Mouse (Mus musculus) embryo, embryonic 9.5 days (tissue): ENCODE measurements around the gene Farp1.

ENCODE experiments used
- DNase-seq: peaks from one replicate; pipeline ENCODE4 v3.0.0-alpha.2; 2017; ENCODE audit errors: extremely low spot score

Farp1 gene

GRCm38 (mm10) chr14:121219226-121220039 is 184.4 kb downstream of the Farp1 start:
- DNase-seq: no peak

DNA sequence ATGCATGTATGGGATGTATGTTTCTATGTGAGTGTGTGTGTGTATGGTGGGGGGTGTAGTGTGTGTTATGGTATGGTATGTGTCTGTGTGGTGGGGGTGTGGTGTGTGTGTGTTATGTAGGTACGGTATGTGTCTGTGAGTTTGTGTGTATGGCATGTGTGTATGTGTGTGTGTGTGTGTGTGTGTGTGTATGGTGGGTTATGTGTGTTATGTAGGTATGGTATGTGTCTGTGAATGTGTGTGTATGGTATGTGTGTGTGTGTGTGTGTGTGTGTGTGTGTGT is 185.0 kb downstream of the Farp1 start:
- DNase-seq: no peak

- no peak for DNase-seq
Measured at GRCm38 (mm10) chr14:121220723-121221122, 185.7 kb downstream of the Farp1 start.

DNA sequence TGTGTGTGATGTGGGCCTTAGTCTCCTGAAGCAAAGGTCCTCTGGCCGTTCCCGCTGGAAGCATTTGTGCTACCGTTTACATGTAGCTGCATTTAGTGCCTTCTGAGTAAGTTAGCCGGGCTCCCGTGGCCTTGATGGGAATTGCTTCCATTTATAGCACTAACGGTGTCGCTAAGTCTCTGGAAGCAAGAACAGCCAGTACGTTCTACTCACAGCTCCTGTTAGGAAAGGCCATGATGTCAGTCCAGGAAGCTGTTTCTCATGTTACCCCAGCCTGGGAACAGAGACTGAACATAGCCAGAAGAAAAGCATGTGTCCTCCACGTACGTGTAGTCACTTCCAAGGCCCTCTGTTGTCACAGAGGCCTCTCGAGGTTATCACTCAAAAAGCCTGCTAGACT is 190.8 kb downstream of the Farp1 start:
- no peak for DNase-seq

- no peak for DNase-seq
Measured at GRCm38 (mm10) chr14:121229036-121229773, 194.2 kb downstream of the Farp1 start.

DNA sequence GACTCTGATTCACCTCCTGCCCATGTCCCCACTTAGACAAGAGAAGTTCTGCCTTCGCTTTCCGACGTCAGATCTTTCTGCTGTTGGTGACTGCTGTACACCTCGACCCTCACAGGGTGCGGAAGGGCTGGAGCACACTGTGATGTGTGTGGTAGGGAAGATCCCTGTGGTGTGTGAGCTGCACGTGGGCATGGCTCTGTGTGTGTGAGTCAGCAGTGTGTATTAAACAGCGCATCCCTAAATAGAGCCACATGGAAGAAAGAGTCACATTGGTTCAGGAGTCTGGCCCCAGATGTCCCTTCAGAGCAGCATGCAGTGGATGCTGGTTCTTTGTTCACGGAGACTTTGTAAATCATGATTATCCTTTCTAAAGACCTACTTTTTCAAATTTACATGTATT is 196.2 kb downstream of the Farp1 start:
- DNase-seq: no peak

GRCm38 (mm10) chr14:121234741-121235307 is 199.8 kb downstream of the Farp1 start:
- peak; percentile 19 for DNase-seq

DNA sequence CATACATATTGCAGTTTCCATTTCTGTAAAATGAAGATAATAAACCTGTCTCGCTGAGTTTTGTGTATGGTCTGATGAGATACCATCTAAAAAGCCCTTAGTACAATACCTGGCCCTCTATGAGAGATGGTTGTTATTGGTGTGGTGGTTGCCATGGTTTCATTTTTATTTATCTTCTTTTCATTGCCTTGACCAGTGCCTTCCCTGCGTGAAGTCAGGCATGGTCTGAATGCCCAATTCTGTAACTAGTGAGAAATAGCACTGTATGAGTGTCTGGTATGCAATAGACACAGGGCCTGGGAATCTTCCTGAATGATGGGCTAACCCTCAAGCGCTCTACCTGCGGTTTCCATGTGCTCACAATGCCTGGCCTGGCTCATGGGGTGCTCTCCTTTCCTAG is 201.7 kb downstream of the Farp1 start:
- DNase-seq: no peak

GRCm38 (mm10) chr14:121238727-121239126 is 203.7 kb downstream of the Farp1 start:
- DNase-seq: no peak

GRCm38 (mm10) chr14:121239386-121239785 is 204.4 kb downstream of the Farp1 start:
- no peak for DNase-seq

- no peak for DNase-seq
Measured at GRCm38 (mm10) chr14:121244104-121244503, 209.1 kb downstream of the Farp1 start.

- DNase-seq: no peak
Measured at GRCm38 (mm10) chr14:121246048-121246731, 211.2 kb downstream of the Farp1 start.

- peak; percentile 31 for DNase-seq
Measured at GRCm38 (mm10) chr14:121247287-121247686, 212.3 kb downstream of the Farp1 start.

- no peak for DNase-seq
Measured at GRCm38 (mm10) chr14:121248346-121248745, 213.3 kb downstream of the Farp1 start.

DNA sequence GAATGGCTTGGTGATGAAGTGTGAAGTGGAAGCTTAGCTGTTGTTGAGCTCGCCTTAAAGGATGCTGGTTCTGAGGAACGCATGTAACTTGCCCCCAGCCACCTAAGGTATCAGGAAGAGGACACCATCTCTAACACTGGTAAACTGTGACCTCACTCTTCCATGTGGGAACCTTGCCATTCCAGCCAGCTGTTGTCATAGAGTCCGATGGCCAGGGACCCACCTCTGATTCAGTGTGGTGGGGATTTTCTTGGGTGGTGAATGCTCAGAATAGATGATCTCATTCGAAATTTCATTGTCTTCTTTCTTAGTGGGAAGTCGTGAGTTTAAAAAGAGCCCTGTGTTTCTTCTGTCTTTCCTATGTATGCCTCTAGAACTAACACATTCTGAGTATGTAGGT is 216.1 kb downstream of the Farp1 start:
- DNase-seq: no peak

DNA sequence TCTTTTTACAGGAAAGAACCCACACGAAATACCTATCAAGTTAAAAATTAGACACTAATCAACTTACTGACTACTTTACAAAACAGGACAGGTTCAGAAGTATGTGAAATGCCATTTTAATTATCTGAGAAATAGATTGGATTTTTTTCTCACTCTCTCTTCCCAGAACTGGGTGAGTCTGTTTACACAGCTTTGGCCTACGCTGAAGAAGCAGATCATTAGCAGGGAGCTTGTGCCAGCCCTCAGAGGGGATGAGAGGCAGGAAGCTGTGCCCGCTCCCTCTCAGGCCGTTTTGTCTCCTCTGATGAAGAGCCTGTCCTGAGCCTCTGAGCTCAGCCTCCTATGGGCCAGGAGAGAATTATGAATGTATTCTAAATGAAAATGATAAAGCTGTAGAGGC is 216.7 kb downstream of the Farp1 start:
- no peak for DNase-seq

DNA sequence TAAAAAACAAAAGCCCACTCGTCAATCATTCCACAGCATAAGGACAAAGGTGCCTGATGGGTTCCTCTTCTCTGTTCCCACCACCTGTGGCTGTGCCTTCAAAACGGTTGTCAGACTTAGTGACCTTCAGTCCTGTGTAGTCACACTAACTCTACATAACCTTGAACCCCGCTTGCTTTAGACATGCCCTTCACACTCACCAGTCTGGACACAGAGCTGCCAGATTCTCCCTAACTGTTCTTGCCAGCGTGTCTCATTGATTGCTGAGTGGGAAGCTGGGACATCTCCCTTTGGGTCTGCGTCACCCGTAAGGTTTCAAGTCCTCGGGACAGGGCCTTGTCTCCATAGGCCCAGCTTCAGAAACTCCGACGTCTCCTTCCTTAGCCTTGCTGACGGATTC is 217.5 kb downstream of the Farp1 start:
- no peak for DNase-seq

DNA sequence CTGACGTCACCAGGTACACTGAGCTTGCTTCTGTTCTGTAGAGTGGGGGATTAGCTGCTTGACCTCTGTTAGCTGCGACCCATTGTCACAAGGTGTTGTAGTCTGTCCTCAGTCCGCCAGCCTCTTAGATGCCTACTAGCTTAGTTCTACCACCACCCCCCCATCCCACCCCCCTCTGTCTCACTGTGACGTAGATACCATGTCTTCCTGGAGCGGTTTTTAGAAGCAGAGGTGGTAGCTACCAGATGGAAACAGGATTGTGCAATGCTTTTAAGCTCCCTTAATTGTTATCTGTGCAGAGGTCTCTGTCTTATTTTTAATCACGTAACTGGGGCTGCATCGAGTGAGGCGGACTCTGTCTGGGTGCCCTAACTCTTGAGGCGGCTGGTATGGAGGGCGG is 219.9 kb downstream of the Farp1 start:
- no peak for DNase-seq

DNA sequence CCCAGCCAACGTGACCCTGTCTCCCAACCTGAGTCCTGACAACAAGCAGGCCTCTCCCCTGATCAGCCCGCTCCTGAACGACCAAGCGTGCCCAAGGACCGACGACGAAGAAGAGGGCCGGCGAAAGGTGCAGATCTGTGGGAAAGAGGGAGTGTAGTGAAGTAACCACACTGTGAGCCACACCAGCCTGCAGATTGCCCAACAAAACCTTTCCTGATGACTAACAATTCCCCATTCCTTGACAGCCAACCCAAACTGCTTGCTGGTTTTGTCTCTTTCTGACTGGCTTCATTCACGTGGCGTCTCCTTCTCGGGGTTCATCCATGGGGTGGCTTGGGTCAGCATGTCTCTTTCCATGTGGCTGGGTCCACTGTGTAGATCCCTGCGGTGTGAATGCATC is 220.5 kb downstream of the Farp1 start:
- DNase-seq: no peak

DNA sequence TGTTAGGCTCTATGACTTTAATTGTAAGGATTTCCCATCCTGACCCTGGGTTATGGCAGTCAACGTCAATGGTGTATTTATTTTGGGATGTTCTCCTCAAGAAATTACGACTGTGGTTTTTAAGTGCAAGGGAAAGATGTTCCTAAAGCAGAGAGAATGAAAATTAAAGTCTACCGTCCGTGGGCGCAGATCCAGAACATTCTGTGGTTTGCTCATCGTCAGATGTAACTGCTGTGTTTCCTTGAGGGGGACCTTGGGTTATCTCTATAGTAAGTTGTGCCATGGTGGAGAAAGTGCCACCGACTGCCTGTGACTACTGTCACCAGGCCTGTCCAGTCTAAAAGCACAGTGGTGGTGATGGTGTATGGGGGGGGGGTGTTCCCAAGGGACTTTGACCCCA is 221.9 kb downstream of the Farp1 start:
- DNase-seq: no peak

- no peak for DNase-seq
Measured at GRCm38 (mm10) chr14:121259332-121259731, 224.3 kb downstream of the Farp1 start.

DNA sequence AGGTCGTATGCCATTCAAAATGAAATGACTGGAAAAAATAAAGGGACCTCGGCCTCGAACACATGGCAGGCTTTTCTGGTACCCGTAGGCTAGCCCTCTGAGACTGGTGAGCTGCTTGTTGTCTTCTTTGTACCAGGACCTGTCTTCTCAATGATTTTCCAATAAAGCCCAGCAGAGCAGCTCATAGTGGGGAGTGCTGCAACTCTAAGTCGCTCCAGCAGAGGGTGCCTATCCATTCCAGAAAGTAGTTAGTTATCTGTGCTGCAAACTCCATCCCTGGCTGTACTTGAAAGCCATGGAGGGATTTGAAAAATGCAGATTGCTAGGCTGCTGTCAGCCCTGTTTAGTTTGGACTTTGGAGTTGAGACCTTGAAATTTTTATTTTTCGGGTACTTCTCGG is 224.8 kb downstream of the Farp1 start:
- DNase-seq: peak; percentile 51
